ENCODE assay signal across 25 mouse cellular contexts in genomic region chr9:31353518-31353917, GRCm38 (mm10).
"Had no signal": no experiment of that assay in that cellular context is flagged by ENCODE, and none has a peak within 500 bp of the region (broad histone marks: within the 10 kb centered on the region; RNA-seq: fewer than 3 reads in every experiment).

No protein-coding gene starts in this region.

- H3K27me3 ChIP-seq: forebrain, embryonic 15.5 days; heart, embryonic 12.5 days; hindbrain, embryonic 12.5 days; intestine, embryonic 15.5 days; limb, embryonic 13.5 days; limb, embryonic 15.5 days had no signal

- H3K4me1 ChIP-seq: forebrain, embryonic 15.5 days; heart, embryonic 10.5 days; heart, embryonic 12.5 days; hindbrain, embryonic 10.5 days; hindbrain, embryonic 12.5 days; intestine, embryonic 15.5 days; limb, embryonic 13.5 days; limb, embryonic 15.5 days had no signal

- H3K9ac ChIP-seq: forebrain, embryonic 15.5 days; forebrain, postnatal 0 days; heart, embryonic 12.5 days; hindbrain, embryonic 12.5 days; hindbrain, embryonic 14.5 days; intestine, embryonic 15.5 days; limb, embryonic 13.5 days; limb, embryonic 15.5 days had no signal

- ATAC-seq: forebrain, embryonic 15.5 days; forebrain, postnatal 0 days; hindbrain, embryonic 16.5 days; inflammation-experienced regulatory T-cells, adult 6 months had no signal

- H3K9me3 ChIP-seq: forebrain, embryonic 15.5 days; heart, embryonic 10.5 days; heart, embryonic 12.5 days; hindbrain, embryonic 10.5 days; hindbrain, embryonic 12.5 days; intestine, embryonic 15.5 days; limb, embryonic 13.5 days; limb, embryonic 15.5 days had no signal

- H3K4me3 ChIP-seq: forebrain, embryonic 15.5 days; heart, adult 2 months; heart, embryonic 10.5 days; heart, embryonic 12.5 days; hindbrain, embryonic 10.5 days; hindbrain, embryonic 12.5 days; intestine, embryonic 15.5 days; layer of hippocampus, adult 2 months; left cerebral cortex, adult 2 months; limb, embryonic 13.5 days; limb, embryonic 15.5 days had no signal

- H3K4me2 ChIP-seq: forebrain, embryonic 15.5 days; heart, embryonic 12.5 days; hindbrain, embryonic 12.5 days; hindbrain, embryonic 14.5 days; intestine, embryonic 15.5 days; limb, embryonic 13.5 days; limb, embryonic 15.5 days had no signal

- H3K27ac ChIP-seq: forebrain, embryonic 15.5 days; heart, adult 2 months; heart, embryonic 10.5 days; hindbrain, embryonic 10.5 days; hindbrain, embryonic 12.5 days; hindbrain, embryonic 14.5 days; intestine, embryonic 15.5 days; layer of hippocampus, adult 2 months; left cerebral cortex, adult 2 months; limb, embryonic 13.5 days; limb, embryonic 15.5 days had no signal

- DNase-seq: forebrain, postnatal 0 days; gastrocnemius, postnatal 14 days; gastrocnemius, postnatal 36 days; heart, adult 2 months; heart, postnatal 10 days; heart, postnatal 4 days; kidney, adult 18-20 months; kidney, adult 8-10 months; kidney, postnatal 10 days; kidney, postnatal 25 days; kidney, postnatal 4 days; left cerebral cortex, postnatal 4 days had no signal
